Mouse (Mus musculus) layer of hippocampus, postnatal 10 days (tissue): ENCODE data around the gene Olfr341. TPM values are rescaled to one million over a fixed set of nuclear protein-coding genes. Genes with fewer than 3 reads are reported as not detected.

Experiments
- DNase-seq, 2 experiments: peaks; one replicate each; pipeline ENCODE4 v3.0.0; 2021; ENCODE audit warnings: low spot score in 2 of 2
- long read RNA-seq: library from polyadenylated mRNA; stranded (forward); transcript quantifications from one replicate; pipeline ENCODE4 v2.0.0, GENCODE M21; 2023
- total RNA-seq, 2 experiments: library from RNA; stranded (reverse); gene quantifications; 2 replicates each; pipeline ENCODE4 v1.2.3; 2021

Gene Olfr341
- total RNA-seq: not detected
- long read RNA-seq: 0 reads

- no peak for DNase-seq
These were observed at the start of gene Olfr341 for GRCm38 (mm10) chr2:36482368-36482767. Gene Olfr341, minus strand, starts transcription at chr2:36482468.

DNA sequence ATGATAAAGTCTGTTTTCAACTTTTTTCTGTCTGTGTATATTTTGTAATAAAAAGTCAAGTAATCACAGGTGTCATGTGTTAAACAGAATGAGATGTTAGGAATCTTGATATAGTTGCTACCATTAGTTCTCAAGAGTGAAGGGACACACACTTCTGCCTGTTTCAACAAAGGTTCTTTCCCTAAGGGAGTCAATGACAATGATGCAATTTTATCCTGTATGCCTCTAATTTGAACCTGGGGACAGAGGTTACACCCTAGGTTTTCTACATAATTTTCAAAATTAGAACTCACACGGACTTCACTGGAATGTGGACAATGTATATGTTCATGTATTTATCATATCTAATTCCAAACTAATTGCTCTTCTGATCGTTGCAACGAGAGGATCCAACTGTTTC is 42.4 kb upstream of the Olfr341 start, which contains the start of gene Olfr342:
Gene Olfr342 (plus strand): TSS at position 301 of the 400 bp plus-strand sequence.
- no peak for DNase-seq

GRCm38 (mm10) chr2:36473634-36474033 is 8.6 kb downstream of the Olfr341 start:
- no peak for DNase-seq

DNA sequence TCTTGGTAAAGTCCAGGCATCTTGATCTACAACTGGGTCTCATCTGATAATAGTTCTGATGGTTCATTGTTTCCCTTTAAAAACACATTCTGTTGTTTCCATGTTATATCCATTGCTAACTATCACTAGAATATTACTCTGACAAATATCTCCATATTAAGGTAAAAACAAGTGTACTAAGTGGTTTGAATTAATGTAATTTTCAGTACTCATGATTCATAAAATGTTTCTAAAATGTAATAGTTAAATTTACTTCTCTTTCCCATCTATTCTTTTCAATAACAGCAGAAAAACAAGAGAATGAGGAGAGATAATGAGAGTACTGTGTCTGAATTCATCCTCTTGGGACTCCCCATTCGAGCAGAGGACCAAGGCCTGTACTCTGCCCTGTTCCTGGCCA is 30.0 kb downstream of the Olfr341 start, which contains the start of gene Olfr340:
Gene Olfr340 (plus strand): TSS at position 301 of the 400 bp plus-strand sequence.
- no peak for DNase-seq

Other genes with a start within 250 kb of the Olfr341 start
- not detected for gene Olfr338, start 108.9 kb downstream of the Olfr341 start, total RNA-seq
- gene Olfr339, start 63.5 kb downstream of the Olfr341 start, total RNA-seq: not detected
- not detected for gene Olfr340, start 29.9 kb downstream of the Olfr341 start, total RNA-seq
- gene Olfr342, start 42.5 kb upstream of the Olfr341 start, total RNA-seq: not detected
- gene Olfr344, start 84.2 kb upstream of the Olfr341 start, total RNA-seq: not detected
- not detected for gene Olfr345, start 157.6 kb upstream of the Olfr341 start, total RNA-seq
- gene Olfr346, start 203.3 kb upstream of the Olfr341 start, total RNA-seq: not detected
- gene Olfr347, start 249.4 kb upstream of the Olfr341 start, total RNA-seq: not detected